Comparison of ENCODE assay signal across 8 mouse cellular contexts in the genomic region with DNA sequence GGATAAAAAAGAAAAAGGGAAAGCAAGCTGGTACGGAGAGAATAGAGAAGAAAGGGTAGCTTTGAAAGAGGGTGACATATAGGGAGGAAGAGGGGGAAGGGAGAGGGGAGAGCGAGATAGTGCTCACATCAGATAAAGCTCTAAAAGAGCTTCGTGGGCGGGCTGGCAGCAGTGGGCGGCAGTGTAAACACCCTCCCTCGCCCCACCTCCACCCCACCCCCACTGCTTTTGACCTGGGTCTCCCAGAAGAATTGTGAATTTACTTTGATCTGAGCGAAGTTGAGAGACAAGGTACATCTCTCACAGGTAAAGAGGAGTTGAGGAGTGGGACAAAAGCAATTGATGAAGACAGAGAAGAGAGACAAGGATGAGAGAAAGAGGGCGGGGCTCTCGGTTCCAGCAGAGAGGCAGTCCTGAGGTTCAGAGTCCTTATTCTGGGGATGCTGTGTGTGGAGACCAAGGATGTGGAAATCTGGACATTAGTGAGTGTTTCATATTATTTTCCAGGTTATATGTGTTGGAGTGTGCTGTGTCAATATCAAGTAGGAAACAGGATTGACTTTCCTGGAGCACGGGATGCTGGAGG. TPM values are rescaled to one million over a fixed set of nuclear protein-coding genes. Genes with fewer than 3 reads are reported as not detected.
DNase-seq lines count a peak whose midpoint lies in the region; ATAC-seq and TF ChIP-seq lines count a peak whose summit lies in the region.

Aim2 (plus strand) TSS at position 508 of the 586 bp plus-strand sequence.

- ATAC-seq in kidney, embryonic 15.5 days (replicated peaks; ENCODE audit: low FRiP score), result peak; percentile 69
- peak; percentile 58; the same call in 1 of the 2 replicates for ATAC-seq in erythroid progenitor cell, adult 5-6 weeks (replicated peaks; ENCODE audit: low FRiP score, poor library complexity, severe bottlenecking)
- no peak for ATAC-seq in limb, embryonic 14.5 days (ENCODE audit: low FRiP score, low read depth)
- ATAC-seq in neural tube, embryonic 15.5 days (ENCODE audit: low FRiP score), result peak; percentile 49
- ATAC-seq in frontal cortex, adult (ENCODE audit: low TSS enrichment), result no peak

- H3K4me3 ChIP-seq in kidney, embryonic 15.5 days (replicated peaks), result peak within 1 kb of the TSS; percentile 25
- no peak within 1 kb of the TSS for H3K4me3 ChIP-seq in limb, embryonic 14.5 days (replicated peaks; ENCODE audit: low read length)
- no peak within 1 kb of the TSS; the same call in 1 of the 2 replicates for H3K4me3 ChIP-seq in neural tube, embryonic 15.5 days (replicated peaks)

- no peak within 1 kb of the TSS for H3K27ac ChIP-seq in kidney, embryonic 15.5 days
- no peak within 1 kb of the TSS for H3K27ac ChIP-seq in limb, embryonic 14.5 days (replicated peaks; ENCODE audit: low read depth, low read length)
- no peak within 1 kb of the TSS for H3K27ac ChIP-seq in neural tube, embryonic 15.5 days (replicated peaks)

- no peaks in the 10 kb centered on the region for H3K4me1 ChIP-seq in kidney, embryonic 15.5 days
- H3K4me1 ChIP-seq in limb, embryonic 14.5 days (ENCODE audit: control insufficient read depth, insufficient read depth, low read length), result no peaks in the 10 kb centered on the region
- H3K4me1 ChIP-seq in neural tube, embryonic 15.5 days, result peaks cover 15% of the 10 kb centered on the region

- H3K9me3 ChIP-seq in kidney, embryonic 15.5 days (replicated peaks), result no peaks in the 10 kb centered on the region
- no peaks in the 10 kb centered on the region for H3K9me3 ChIP-seq in limb, embryonic 14.5 days (ENCODE audit: control insufficient read depth, low read length)
- H3K9me3 ChIP-seq in neural tube, embryonic 15.5 days (replicated peaks), result no peaks in the 10 kb centered on the region

- H3K27me3 ChIP-seq in kidney, embryonic 15.5 days, result no peaks in the 10 kb centered on the region
- H3K27me3 ChIP-seq in limb, embryonic 14.5 days (ENCODE audit: control insufficient read depth, insufficient read depth, low read length), result no peaks in the 10 kb centered on the region
- no peaks in the 10 kb centered on the region for H3K27me3 ChIP-seq in neural tube, embryonic 15.5 days (replicated peaks)

- 11% methylated on average over 10 of the region's 10 CpGs for WGBS in kidney, embryonic 15.5 days
- WGBS in limb, embryonic 14.5 days, result 17% methylated on average over 10 of the region's 10 CpGs
- WGBS in neural tube, embryonic 15.5 days, result 11% methylated on average over 10 of the region's 10 CpGs

- no peak for TF ChIP-seq POLR2A in limb, embryonic 14.5 days (IDR thresholded peaks at IDR 0.05; ENCODE audit: borderline replicate concordance, extremely low read depth, insufficient read depth, insufficient read length)

- H3K36me3 ChIP-seq in kidney, embryonic 15.5 days, result no peaks in the 10 kb centered on the region
- no peaks in the 10 kb centered on the region for H3K36me3 ChIP-seq in limb, embryonic 14.5 days (ENCODE audit: control insufficient read depth, insufficient read depth, low read length)
- peaks cover 18% of the 10 kb centered on the region for H3K36me3 ChIP-seq in neural tube, embryonic 15.5 days

- H3K4me2 ChIP-seq in kidney, embryonic 15.5 days, result peak within 1 kb of the TSS; percentile 52
- H3K4me2 ChIP-seq in limb, embryonic 14.5 days (replicated peaks; ENCODE audit: low read depth, low read length, severe bottlenecking), result peak within 1 kb of the TSS; percentile 38
- peak within 1 kb of the TSS; percentile 43 for H3K4me2 ChIP-seq in neural tube, embryonic 15.5 days

- no peak for DNase-seq in kidney, adult 9 months
- no peak for DNase-seq in limb, embryonic 14.5 days (ENCODE audit: low spot score)
- no peak for DNase-seq in adrenal gland, adult 18-20 months (ENCODE audit: low spot score in 2 of 2)
- DNase-seq in right cerebral cortex, postnatal 14 days, result no peak

- 0 out of 2 replicates have a peak within 1 kb of the TSS, but pooled peaks have one; percentile 14 for H3K9ac ChIP-seq in kidney, embryonic 15.5 days
- H3K9ac ChIP-seq in limb, embryonic 14.5 days (ENCODE audit: low read depth, low read length, severe bottlenecking), result no peak within 1 kb of the TSS
- H3K9ac ChIP-seq in neural tube, embryonic 15.5 days (replicated peaks), result no peak within 1 kb of the TSS

RNA-seq across cellular contexts. Expression of gene Aim2, which starts in this region (rescaled TPM):
- polyA plus RNA-seq in kidney, embryonic 15.5 days (2015; fragmentation: Nextera tagmentation; extraction: Ambion mirVana), result 2.7 and 2.9 TPM in 2 replicates
- total RNA-seq in erythroid progenitor cell, adult 5-6 weeks (2015; ENCODE audit: low replicate concordance), result 101 and 132 TPM in 2 replicates
- 121 and 141 TPM in 2 replicates for total RNA-seq in erythroid progenitor cell, adult 5-6 weeks (2017; ENCODE audit: low replicate concordance)
- polyA plus RNA-seq in limb, embryonic 14.5 days (2012; rRNA removed), result 1.1 and 1.8 TPM in 2 replicates
- 0.80 and 1.2 TPM in 2 replicates for polyA plus RNA-seq in limb, embryonic 14.5 days (2014; fragmentation: Nextera tagmentation; extraction: Ambion mirVana)
- polyA plus RNA-seq in neural tube, embryonic 15.5 days (2015; fragmentation: Nextera tagmentation; extraction: Ambion mirVana), result 2.2 and 3.2 TPM in 2 replicates
- 1 to 10 TPM; 1.1 to 2.0 TPM for total RNA-seq in adrenal gland, adult 18-20 months (2021)

Comparison
In these comparisons a context has a peak if more than half of its experiments do, and no peak if none do; other contexts are left out.
1. RNA of gene Aim2 (total RNA-seq): 101 to 141 TPM in erythroid progenitor cell, adult 5-6 weeks; 1.1 to 2.0 TPM in adrenal gland, adult 18-20 months; every median in the first group is over 10 times any median in the second.
2. ATAC-seq: peak in kidney, embryonic 15.5 days (single experiment), erythroid progenitor cell, adult 5-6 weeks (single experiment) and neural tube, embryonic 15.5 days (single experiment); none in limb, embryonic 14.5 days (single experiment) and frontal cortex, adult (single experiment).
3. Peak in every context shown above with its lines, with median percentiles within 50 percentile points of each other: H3K4me2 ChIP-seq.